Mouse (Mus musculus) frontal cortex, postnatal 36 days (tissue): Measurements from ENCODE around the gene Gm10300.

Experiments
- DNase-seq, 2 experiments: peaks; one replicate each; pipeline ENCODE4 v3.0.0; 2022; ENCODE audit warnings: low spot score in 2 of 2

The Gm10300 gene

GRCm38 (mm10) chr4:132078296-132078714 is 3.8 kb downstream of the Gm10300 start:
- no peak for DNase-seq

GRCm38 (mm10) chr4:132079555-132080275 is 5.2 kb downstream of the Gm10300 start:
- peak; percentile 68 to 73 for DNase-seq

- no peak for DNase-seq
Measured at GRCm38 (mm10) chr4:132080492-132080983, 6.0 kb downstream of the Gm10300 start.

- DNase-seq = no peak
Measured at GRCm38 (mm10) chr4:132085114-132085513, 10.6 kb downstream of the Gm10300 start.

- DNase-seq = peak; percentile 40 to 68
Measured at GRCm38 (mm10) chr4:132088921-132089320, 14.4 kb downstream of the Gm10300 start.

- no peak for DNase-seq
Measured at GRCm38 (mm10) chr4:132093136-132093535, 18.6 kb downstream of the Gm10300 start.

- DNase-seq = no peak
Measured at GRCm38 (mm10) chr4:132093928-132094327, 19.4 kb downstream of the Gm10300 start.

GRCm38 (mm10) chr4:132095043-132095442 is 20.5 kb downstream of the Gm10300 start:
- DNase-seq = no peak

GRCm38 (mm10) chr4:132099548-132099947 is 25.1 kb downstream of the Gm10300 start:
- DNase-seq = no peak

GRCm38 (mm10) chr4:132101152-132101551 is 26.7 kb downstream of the Gm10300 start:
- no peak for DNase-seq

GRCm38 (mm10) chr4:132108221-132108620 is 33.7 kb downstream of the Gm10300 start:
- no peak for DNase-seq

- DNase-seq = no peak
Measured at GRCm38 (mm10) chr4:132111227-132111626, 36.7 kb downstream of the Gm10300 start.

- no peak for DNase-seq
Measured at GRCm38 (mm10) chr4:132113411-132114095, 39.1 kb downstream of the Gm10300 start.

GRCm38 (mm10) chr4:132116315-132116714 is 41.8 kb downstream of the Gm10300 start:
- DNase-seq = no peak

- DNase-seq = peak; percentile 35 to 39
Measured at GRCm38 (mm10) chr4:132119566-132119965, 45.1 kb downstream of the Gm10300 start.

GRCm38 (mm10) chr4:132121674-132122073 is 47.2 kb downstream of the Gm10300 start:
- DNase-seq = no peak

- DNase-seq = no peak
Measured at GRCm38 (mm10) chr4:132123166-132123565, 48.7 kb downstream of the Gm10300 start.
